Mouse (Mus musculus) layer of hippocampus, adult 11-12 months (tissue): Measurements from ENCODE around the gene Cdh10.

Source experiments
- DNase-seq: peaks from one replicate; pipeline ENCODE4 v3.0.0; 2022; ENCODE audit warnings: low spot score

Gene Cdh10

GRCm38 (mm10) chr15:18818185-18818973, at the start of gene Cdh10:
TSS of gene Cdh10 (plus strand) at chr15:18818947.
- peak; percentile 70 for DNase-seq

GRCm38 (mm10) chr15:18809148-18809827, 9.5 kb upstream of the Cdh10 start:
- no peak for DNase-seq

GRCm38 (mm10) chr15:18817707-18818106, 1.0 kb upstream of the Cdh10 start:
- DNase-seq = no peak

- peak; percentile 39 for DNase-seq
Observed at GRCm38 (mm10) chr15:18820226-18820625, 1.5 kb downstream of the Cdh10 start.

- DNase-seq = peak; percentile 93
Observed at GRCm38 (mm10) chr15:18821114-18821756, 2.5 kb downstream of the Cdh10 start.

GRCm38 (mm10) chr15:18823420-18823819, 4.7 kb downstream of the Cdh10 start:
- no peak for DNase-seq

GRCm38 (mm10) chr15:18832263-18832662, 13.5 kb downstream of the Cdh10 start:
- DNase-seq = peak; percentile 71

GRCm38 (mm10) chr15:18841769-18842168, 23.0 kb downstream of the Cdh10 start:
- DNase-seq = no peak

GRCm38 (mm10) chr15:18844807-18845206, 26.1 kb downstream of the Cdh10 start:
- no peak for DNase-seq

GRCm38 (mm10) chr15:18850497-18850896, 31.8 kb downstream of the Cdh10 start:
- no peak for DNase-seq

- no peak for DNase-seq
Observed at GRCm38 (mm10) chr15:18858135-18858534, 39.4 kb downstream of the Cdh10 start.

- no peak for DNase-seq
Observed at GRCm38 (mm10) chr15:18869871-18870270, 51.1 kb downstream of the Cdh10 start.

GRCm38 (mm10) chr15:18881467-18881866, 62.7 kb downstream of the Cdh10 start:
- no peak for DNase-seq

- no peak for DNase-seq
Observed at GRCm38 (mm10) chr15:18886673-18887072, 67.9 kb downstream of the Cdh10 start.

- no peak for DNase-seq
Observed at GRCm38 (mm10) chr15:18888912-18889311, 70.2 kb downstream of the Cdh10 start.

GRCm38 (mm10) chr15:18890358-18890757, 71.6 kb downstream of the Cdh10 start:
- no peak for DNase-seq

GRCm38 (mm10) chr15:18900776-18901175, 82.0 kb downstream of the Cdh10 start:
- peak; percentile 27 for DNase-seq

GRCm38 (mm10) chr15:18904131-18904530, 85.4 kb downstream of the Cdh10 start:
- DNase-seq = no peak

- no peak for DNase-seq
Observed at GRCm38 (mm10) chr15:18910612-18911011, 91.9 kb downstream of the Cdh10 start.

- peak; percentile 20 for DNase-seq
Observed at GRCm38 (mm10) chr15:18925392-18926117, 106.8 kb downstream of the Cdh10 start.

- DNase-seq = no peak
Observed at GRCm38 (mm10) chr15:18926964-18927363, 108.2 kb downstream of the Cdh10 start.

GRCm38 (mm10) chr15:18952266-18952665, 133.5 kb downstream of the Cdh10 start:
- DNase-seq = no peak
